Mouse (Mus musculus) lung, embryonic 14.5 days (tissue): ENCODE measurements at regions not wholly inside any gene's neighbourhood (a gene's known extent, or its start where the extent isn't known, plus 50 kb on each side); places are given as distances from the start of the nearest gene placed in this dataset.

ENCODE experiments used
- ATAC-seq: fragments of 200-750 bp; cut with Nextera tagmentation; 2 replicates; pipeline ENCODE4 v1.8.0; 2017; ENCODE audit warnings: mild to moderate bottlenecking, moderate TSS enrichment, moderate library complexity; ENCODE audit not compliant: insufficient read depth
- DNase-seq: peaks from one replicate; pipeline ENCODE4 v3.0.0-alpha.2; 2015
- H3K27ac ChIP-seq: fragments of 300-500 bp; sonication (generic); 2 replicates; pipeline ENCODE4 v1.5.1; 2014; ENCODE audit warnings: low read depth, mild to moderate bottlenecking, moderate library complexity
- H3K27me3 ChIP-seq: fragments of 300-500 bp; sonication (generic); 2 replicates; pipeline ENCODE4 v1.6.1; 2014; ENCODE audit warnings: low read length, control low read depth; ENCODE audit not compliant: insufficient read depth
- H3K36me3 ChIP-seq: fragments of 300-500 bp; sonication (generic); 2 replicates; pipeline ENCODE4 v1.6.1; 2014; ENCODE audit warnings: control low read depth; ENCODE audit not compliant: insufficient read depth
- H3K4me1 ChIP-seq: fragments of 300-500 bp; sonication (generic); 2 replicates; pipeline ENCODE4 v1.6.1; 2014; ENCODE audit warnings: antibody characterized with exemption, control low read depth; ENCODE audit not compliant: insufficient read depth
- H3K4me2 ChIP-seq: fragments of 300-500 bp; sonication (generic); 2 replicates; pipeline ENCODE4 v1.6.1; 2014; ENCODE audit warnings: mild to moderate bottlenecking
- H3K4me3 ChIP-seq: fragments of 300-500 bp; sonication (generic); 2 replicates; pipeline ENCODE4 v1.5.1; 2014; ENCODE audit warnings: low read depth, low read length
- H3K9ac ChIP-seq: fragments of 300-500 bp; sonication (generic); 2 replicates; pipeline ENCODE4 v1.6.1; 2014
- H3K9me3 ChIP-seq: fragments of 300-500 bp; sonication (generic); 2 replicates; pipeline ENCODE4 v1.6.1; 2016; ENCODE audit warnings: low read depth, low read length, control low read depth
- CTCF ChIP-seq: IDR thresholded peaks from 2 replicates; pipeline ENCODE4 v1.5.1; 2016; ENCODE audit warnings: antibody characterized with exemption, low read depth
- WGBS: fragments of 180-500 bp; shearing (Covaris S2); extraction: QIAGEN DNeasy Blood & Tissue Kit; methylation state at CpG from one replicate; pipeline ENCODE4 v1.1.7; 2014; 5-methylcytosine and 5-hydroxymethylcytosine counted together

DNA sequence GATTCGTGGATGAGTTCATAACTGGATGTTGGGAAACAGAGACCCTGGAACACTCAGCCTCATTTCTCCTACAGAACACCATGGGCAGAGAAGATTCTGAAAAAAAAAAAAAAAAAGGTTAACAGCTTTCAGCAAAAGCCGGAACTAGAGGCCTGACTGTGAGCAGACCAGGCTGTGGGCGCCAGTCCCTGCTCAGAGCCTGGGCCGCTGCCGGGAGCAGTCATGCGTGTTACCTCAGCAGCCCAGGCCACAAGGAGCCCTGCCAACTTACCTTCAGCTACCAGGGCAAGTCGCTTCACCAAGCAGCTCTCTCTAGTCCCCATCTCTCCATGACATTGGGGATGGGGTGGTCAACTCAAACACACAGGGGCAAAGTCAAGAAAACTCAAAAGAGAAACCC lies 140.6 kb upstream of the 1700016C15Rik start:
- no peaks in the 10 kb centered on the region for H3K27me3 ChIP-seq
- no peak overlapping the region for H3K4me3 ChIP-seq
- WGBS: 84% methylated on average over 7 of the region's 7 CpGs
- no peak overlapping the region for H3K27ac ChIP-seq
- ATAC-seq (no peak), DNase-seq (no peak)
- no peaks in the 10 kb centered on the region for H3K4me1 ChIP-seq
- no peaks in the 10 kb centered on the region for H3K9me3 ChIP-seq
- TF ChIP-seq CTCF: no peak
- no peaks in the 10 kb centered on the region for H3K36me3 ChIP-seq
- H3K4me2 ChIP-seq: no peak overlapping the region
- no peak overlapping the region for H3K9ac ChIP-seq

- WGBS: 90% methylated on average over 4 of the region's 4 CpGs
- DNase-seq (no peak), ATAC-seq (no peak)
- Histone ChIP-seq H3K27me3 (no peaks in the 10 kb centered on the region), H3K4me1 (no peaks in the 10 kb centered on the region), H3K4me3 (no peak overlapping the region), H3K9me3 (no peaks in the 10 kb centered on the region), H3K9ac (no peak overlapping the region), H3K36me3 (no peaks in the 10 kb centered on the region), H3K4me2 (no peak overlapping the region), H3K27ac (no peak overlapping the region)
- TF ChIP-seq CTCF: no peak
Measured at GRCm38 (mm10) chr1:177589656-177590055, 140.0 kb upstream of the 1700016C15Rik start.

DNA sequence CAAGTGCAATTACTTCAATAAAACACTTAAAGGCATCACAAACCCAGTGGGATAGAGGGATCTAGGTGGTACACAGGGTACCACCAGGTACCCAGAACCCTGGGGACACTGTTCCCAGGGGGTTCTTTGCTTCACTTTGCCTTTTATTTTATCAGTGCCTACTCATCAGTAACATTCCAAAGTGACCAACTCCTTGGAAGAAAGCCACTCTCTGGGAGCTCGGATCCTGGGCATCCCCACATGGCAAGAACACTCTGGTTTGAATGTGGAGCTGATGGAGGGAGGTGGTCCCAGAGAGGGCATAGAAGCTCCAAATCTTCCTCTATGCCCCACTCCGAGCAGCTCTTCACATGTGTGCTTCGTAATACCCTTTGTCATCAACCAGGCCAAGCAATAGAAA lies 137.9 kb upstream of the 1700016C15Rik start:
- no peak overlapping the region for H3K27ac ChIP-seq
- no peak for ATAC-seq
- DNase-seq: no peak
- H3K27me3 ChIP-seq: no peaks in the 10 kb centered on the region
- H3K9me3 ChIP-seq: no peaks in the 10 kb centered on the region
- H3K4me3 ChIP-seq: no peak overlapping the region
- no peaks in the 10 kb centered on the region for H3K4me1 ChIP-seq
- H3K9ac ChIP-seq: no peak overlapping the region
- no peaks in the 10 kb centered on the region for H3K36me3 ChIP-seq
- WGBS: 86% methylated on average over 3 of the region's 3 CpGs
- TF ChIP-seq CTCF: no peak
- H3K4me2 ChIP-seq: no peak overlapping the region

- no peak for TF ChIP-seq CTCF
- no peak overlapping the region for H3K4me3 ChIP-seq
- ATAC-seq (no peak), DNase-seq (no peak)
- no peak overlapping the region for H3K9ac ChIP-seq
- H3K27me3 ChIP-seq: no peaks in the 10 kb centered on the region
- no peaks in the 10 kb centered on the region for H3K4me1 ChIP-seq
- H3K4me2 ChIP-seq: no peak overlapping the region
- no peaks in the 10 kb centered on the region for H3K36me3 ChIP-seq
- H3K9me3 ChIP-seq: no peaks in the 10 kb centered on the region
- H3K27ac ChIP-seq: no peak overlapping the region
- 85% methylated on average over 9 of the region's 9 CpGs for WGBS
Measured at GRCm38 (mm10) chr1:177592337-177592736, 137.3 kb upstream of the 1700016C15Rik start.

DNA sequence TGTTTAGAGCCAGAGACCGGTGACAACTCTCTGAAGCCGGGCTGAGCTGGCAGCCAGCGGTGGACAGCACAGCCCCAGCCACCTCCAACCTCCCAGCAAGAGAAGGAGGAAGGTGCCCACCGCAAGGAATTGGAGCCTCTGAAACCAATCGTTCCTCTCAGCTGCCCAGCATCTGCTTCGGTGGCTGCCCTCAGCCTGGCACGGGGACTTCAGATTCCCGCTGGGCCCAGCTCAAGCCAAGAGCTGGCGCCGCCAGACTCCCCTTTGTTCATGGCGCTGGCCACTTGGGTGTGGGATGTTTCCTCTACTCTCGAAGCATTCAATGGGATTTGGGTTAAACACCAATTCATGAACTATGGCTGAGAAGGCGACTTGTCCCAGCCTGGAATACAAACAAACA lies 135.3 kb upstream of the 1700016C15Rik start:
- Histone ChIP-seq H3K27ac (no peak overlapping the region), H3K36me3 (no peaks in the 10 kb centered on the region), H3K9ac (no peak overlapping the region), H3K27me3 (no peaks in the 10 kb centered on the region), H3K4me2 (no peak overlapping the region), H3K9me3 (no peaks in the 10 kb centered on the region), H3K4me3 (no peak overlapping the region), H3K4me1 (no peaks in the 10 kb centered on the region)
- 84% methylated on average over 13 of the region's 13 CpGs for WGBS
- DNase-seq (no peak), ATAC-seq (no peak)
- TF ChIP-seq CTCF: no peak

DNA sequence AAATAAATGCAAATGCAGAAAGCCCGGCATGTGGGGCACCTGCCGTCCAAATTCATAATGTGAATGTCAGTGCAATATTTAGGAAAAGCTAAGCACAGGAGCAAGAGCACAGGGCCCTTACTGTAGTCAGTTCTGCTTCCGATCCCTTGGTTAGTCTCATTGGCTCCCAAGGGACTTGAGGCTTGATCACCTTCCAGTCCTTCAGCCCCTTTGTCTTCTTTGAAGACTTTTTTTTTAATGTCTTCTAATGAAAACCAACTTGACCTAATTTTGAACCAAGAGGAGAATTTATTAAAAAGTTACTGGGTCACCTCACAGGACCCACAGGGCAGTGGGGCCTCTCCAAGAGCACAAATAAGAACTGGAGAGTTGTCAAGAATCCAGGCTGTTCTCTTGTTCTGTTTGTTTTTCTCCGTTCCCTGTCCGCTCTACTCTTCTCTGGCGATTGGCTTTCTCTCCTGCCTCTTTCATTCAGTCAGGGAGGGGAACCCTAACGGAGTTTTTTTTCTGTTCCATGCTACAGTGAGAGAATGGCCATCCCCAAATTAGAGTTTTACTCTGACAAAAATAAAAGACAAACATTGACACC lies 134.2 kb upstream of the 1700016C15Rik start:
- WGBS: 57% methylated on average over 7 of the region's 7 CpGs
- no peak for TF ChIP-seq CTCF

GRCm38 (mm10) chr1:177597036-177597435 lies 132.6 kb upstream of the 1700016C15Rik start:
- H3K4me3 ChIP-seq: no peak overlapping the region
- DNase-seq: no peak
- no peak overlapping the region for H3K27ac ChIP-seq
- H3K27me3 ChIP-seq: no peaks in the 10 kb centered on the region
- ATAC-seq: no peak
- no peaks in the 10 kb centered on the region for H3K4me1 ChIP-seq
- H3K9me3 ChIP-seq: no peaks in the 10 kb centered on the region
- no peak for TF ChIP-seq CTCF
- H3K9ac ChIP-seq: no peak overlapping the region
- H3K36me3 ChIP-seq: no peaks in the 10 kb centered on the region
- 79% methylated on average over 4 of the region's 4 CpGs for WGBS
- H3K4me2 ChIP-seq: no peak overlapping the region

More for the DNA sequence above, 134.2 kb upstream of the 1700016C15Rik start:
- H3K4me3 ChIP-seq: no peak overlapping the region
- DNase-seq: no peak
- no peak overlapping the region for H3K9ac ChIP-seq
- H3K4me2 ChIP-seq: no peak overlapping the region
- H3K27me3 ChIP-seq: no peaks in the 10 kb centered on the region
- no peak overlapping the region for H3K27ac ChIP-seq
- H3K36me3 ChIP-seq: no peaks in the 10 kb centered on the region
- ATAC-seq: no peak
- no peaks in the 10 kb centered on the region for H3K4me1 ChIP-seq
- H3K9me3 ChIP-seq: no peaks in the 10 kb centered on the region
